Mouse (Mus musculus): ENCODE data around the gene Gm21294. TPM values are rescaled to one million over a fixed set of nuclear protein-coding genes. Genes with fewer than 3 reads are reported as not detected.
"Not testable (repeated sequence)": the region's sequence is repeated elsewhere in the genome, so short reads cannot be mapped to it uniquely, and the experiment has no call there.

Gene Gm21294
- polyA plus RNA-seq (2014; fragmentation: Nextera tagmentation; extraction: Ambion mirVana) = not detected in 2 replicates

- not testable (repeated sequence) for H3K4me2 ChIP-seq; H3K27ac ChIP-seq (ENCODE audit: low read depth, low read length); ATAC-seq (replicated peaks; ENCODE audit: low FRiP score); H3K9ac ChIP-seq (ENCODE audit: low read depth, low read length); DNase-seq (ENCODE audit: low spot score); H3K36me3 ChIP-seq (ENCODE audit: control insufficient read depth, insufficient read depth, low read length); H3K9me3 ChIP-seq (ENCODE audit: control insufficient read depth, low read length); H3K4me3 ChIP-seq (ENCODE audit: low read depth, low read length); H3K4me1 ChIP-seq (replicated peaks; ENCODE audit: control insufficient read depth, insufficient read depth, low read length); H3K27me3 ChIP-seq (replicated peaks; ENCODE audit: control insufficient read depth, insufficient read depth, low read length)
- WGBS = no CpG with 5 or more reads among the region's 5 CpGs
Observed at GRCm38 (mm10) chrY:89052506-89052905, at the start of gene Gm21294. Gene Gm21294, plus strand, starts transcription at chrY:89052806.

- H3K27ac ChIP-seq (ENCODE audit: low read depth, low read length); ATAC-seq (replicated peaks; ENCODE audit: low FRiP score); H3K36me3 ChIP-seq (ENCODE audit: control insufficient read depth, insufficient read depth, low read length); H3K4me1 ChIP-seq (replicated peaks; ENCODE audit: control insufficient read depth, insufficient read depth, low read length); H3K27me3 ChIP-seq (replicated peaks; ENCODE audit: control insufficient read depth, insufficient read depth, low read length); H3K9me3 ChIP-seq (ENCODE audit: control insufficient read depth, low read length); H3K4me3 ChIP-seq (ENCODE audit: low read depth, low read length); H3K9ac ChIP-seq (ENCODE audit: low read depth, low read length); H3K4me2 ChIP-seq; DNase-seq (ENCODE audit: low spot score): not testable (repeated sequence)
- 86% methylated on average over 2 of the region's 21 CpGs for WGBS
Observed at GRCm38 (mm10) chrY:89126246-89126645, 73.6 kb downstream of the Gm21294 start.
